Mouse (Mus musculus): ENCODE measurements at regions not wholly inside any gene's neighbourhood (a gene's known extent, or its start where the extent isn't known, plus 50 kb on each side); places are given as distances from the start of the nearest gene placed in this dataset.

- Histone ChIP-seq H3K27me3 (ENCODE audit: control insufficient read depth, insufficient read depth, low read length) (no peaks in the 10 kb centered on the region), H3K36me3 (ENCODE audit: control insufficient read depth, insufficient read depth, low read length) (no peaks in the 10 kb centered on the region), H3K4me1 (ENCODE audit: control insufficient read depth, insufficient read depth, low read length) (no peaks in the 10 kb centered on the region), H3K27ac (replicated peaks; ENCODE audit: low read depth, low read length) (no peak overlapping the region), H3K9ac (ENCODE audit: low read length) (no peak overlapping the region), H3K4me3 (ENCODE audit: low read depth, low read length) (no peak overlapping the region), H3K4me2 (ENCODE audit: low read depth, severe bottlenecking) (no peak overlapping the region), H3K9me3 (ENCODE audit: control insufficient read depth, low read length) (no peaks in the 10 kb centered on the region)
- 73% methylated on average over 9 of the region's 9 CpGs for WGBS
- ATAC-seq (ENCODE audit: insufficient number of reproducible peaks, low FRiP score, low TSS enrichment, low read depth) (no peak), DNase-seq (ENCODE audit: low spot score) (no peak)
Observed at GRCm38 (mm10) chr6:16607393-16608023, 290.7 kb downstream of the Tfec start.

DNA sequence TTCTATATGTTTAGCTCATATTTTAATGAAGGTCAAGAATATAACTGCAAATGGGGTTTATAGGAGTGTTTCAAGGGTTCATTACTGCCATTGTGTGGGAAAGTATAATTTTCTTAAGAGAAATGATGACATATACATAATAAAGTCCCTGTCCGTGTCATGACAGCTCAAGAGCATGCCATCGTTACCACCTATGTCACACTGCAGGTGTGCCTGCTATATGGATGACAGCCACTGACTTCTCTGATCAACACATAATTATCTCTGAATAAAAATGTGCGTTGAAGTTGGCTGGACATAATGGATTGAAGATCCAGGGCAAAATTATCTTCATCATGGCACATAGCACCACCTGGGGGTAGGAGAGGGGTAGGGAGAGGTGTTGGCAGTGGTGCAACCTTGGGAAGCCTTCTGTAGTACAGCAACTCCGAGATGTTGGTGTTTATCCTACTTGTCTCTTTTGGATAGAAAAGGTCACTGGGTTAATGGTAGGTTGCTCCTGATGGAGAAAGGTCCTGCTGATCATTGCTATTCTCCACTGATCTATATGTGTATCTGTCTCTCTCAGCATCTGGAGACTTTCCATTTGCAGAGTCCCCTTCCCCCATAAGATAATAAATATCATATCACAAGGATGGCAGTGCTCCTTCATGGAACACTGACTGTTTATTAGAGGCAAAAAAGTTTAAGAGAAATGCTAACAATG, 291.4 kb downstream of the Tfec start:
- H3K36me3 ChIP-seq (ENCODE audit: control insufficient read depth, insufficient read depth, low read length): no peaks in the 10 kb centered on the region
- no peaks in the 10 kb centered on the region for H3K4me1 ChIP-seq (ENCODE audit: control insufficient read depth, insufficient read depth, low read length)
- no peak for DNase-seq (ENCODE audit: low spot score)
- no peak overlapping the region for H3K27ac ChIP-seq (replicated peaks; ENCODE audit: low read depth, low read length)
- no peak for ATAC-seq (ENCODE audit: insufficient number of reproducible peaks, low FRiP score, low TSS enrichment, low read depth)
- H3K27me3 ChIP-seq (ENCODE audit: control insufficient read depth, insufficient read depth, low read length): no peaks in the 10 kb centered on the region
- no peak overlapping the region for H3K4me2 ChIP-seq (ENCODE audit: low read depth, severe bottlenecking)
- no peak overlapping the region for H3K4me3 ChIP-seq (ENCODE audit: low read depth, low read length)
- 78% methylated on average over 4 of the region's 4 CpGs for WGBS
- no peak overlapping the region for H3K9ac ChIP-seq (ENCODE audit: low read length)
- H3K9me3 ChIP-seq (ENCODE audit: control insufficient read depth, low read length): no peaks in the 10 kb centered on the region

DNA sequence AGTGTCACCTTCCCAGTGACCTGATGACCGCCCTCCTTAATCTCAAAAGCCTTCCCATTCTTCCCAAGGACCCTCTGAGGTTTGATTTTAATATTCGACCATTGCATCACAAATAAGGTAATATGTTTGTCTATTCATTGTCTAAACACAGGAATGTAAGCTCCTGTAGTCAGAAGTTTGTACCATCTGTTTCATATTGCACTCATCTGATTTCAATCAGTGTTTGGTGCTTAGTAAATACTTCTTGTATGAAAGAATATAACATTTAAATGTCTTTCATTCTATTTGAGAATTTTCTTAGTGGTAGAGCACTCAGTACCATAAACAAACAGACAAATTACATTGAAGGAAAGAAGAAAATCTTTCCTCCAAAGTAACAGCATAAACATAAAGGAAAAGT, 305.8 kb downstream of the Tfec start:
- WGBS: 83% methylated on average over 2 of the region's 2 CpGs
- Histone ChIP-seq H3K4me2 (ENCODE audit: low read depth, severe bottlenecking) (no peak overlapping the region), H3K9ac (ENCODE audit: low read length) (no peak overlapping the region), H3K27ac (replicated peaks; ENCODE audit: low read depth, low read length) (no peak overlapping the region), H3K4me1 (ENCODE audit: control insufficient read depth, insufficient read depth, low read length) (no peaks in the 10 kb centered on the region), H3K9me3 (ENCODE audit: control insufficient read depth, low read length) (no peaks in the 10 kb centered on the region), H3K36me3 (ENCODE audit: control insufficient read depth, insufficient read depth, low read length) (no peaks in the 10 kb centered on the region), H3K27me3 (ENCODE audit: control insufficient read depth, insufficient read depth, low read length) (no peaks in the 10 kb centered on the region), H3K4me3 (ENCODE audit: low read depth, low read length) (no peak overlapping the region)
- ATAC-seq (ENCODE audit: insufficient number of reproducible peaks, low FRiP score, low TSS enrichment, low read depth) (no peak), DNase-seq (ENCODE audit: low spot score) (no peak)

GRCm38 (mm10) chr6:16582302-16582701, 315.9 kb downstream of the Tfec start:
- Histone ChIP-seq H3K9me3 (ENCODE audit: control insufficient read depth, low read length) (no peaks in the 10 kb centered on the region), H3K27me3 (ENCODE audit: control insufficient read depth, insufficient read depth, low read length) (no peaks in the 10 kb centered on the region), H3K4me1 (ENCODE audit: control insufficient read depth, insufficient read depth, low read length) (no peaks in the 10 kb centered on the region), H3K27ac (replicated peaks; ENCODE audit: low read depth, low read length) (no peak overlapping the region), H3K9ac (ENCODE audit: low read length) (no peak overlapping the region), H3K4me3 (ENCODE audit: low read depth, low read length) (no peak overlapping the region), H3K36me3 (ENCODE audit: control insufficient read depth, insufficient read depth, low read length) (no peaks in the 10 kb centered on the region), H3K4me2 (ENCODE audit: low read depth, severe bottlenecking) (no peak overlapping the region)
- no peak for DNase-seq (ENCODE audit: low spot score)
- WGBS: 80% methylated on average over 7 of the region's 7 CpGs
- no peak for ATAC-seq (ENCODE audit: insufficient number of reproducible peaks, low FRiP score, low TSS enrichment, low read depth)

DNA sequence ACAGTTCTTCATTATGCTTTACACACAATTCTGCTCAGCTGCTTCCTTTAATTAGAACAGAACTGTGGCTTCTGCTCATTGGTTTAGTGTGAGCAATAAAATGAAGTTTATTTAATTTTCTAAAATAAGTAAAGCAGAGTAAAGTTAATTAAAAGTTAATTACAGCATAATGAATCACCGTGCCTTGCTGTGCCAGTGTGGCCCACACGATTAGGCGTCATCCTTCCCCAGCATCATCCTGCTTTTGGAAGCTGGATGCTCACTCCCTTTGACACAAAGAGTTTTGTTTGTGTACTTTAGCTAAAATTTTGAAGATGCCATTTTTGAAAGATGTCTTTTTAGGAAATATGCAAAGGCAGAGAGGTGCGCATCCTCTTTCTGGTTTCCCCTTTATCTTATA, 316.4 kb downstream of the Tfec start:
- DNase-seq (ENCODE audit: low spot score) (no peak), ATAC-seq (ENCODE audit: insufficient number of reproducible peaks, low FRiP score, low TSS enrichment, low read depth) (no peak)
- H3K9me3 ChIP-seq (ENCODE audit: control insufficient read depth, low read length): no peaks in the 10 kb centered on the region
- no peaks in the 10 kb centered on the region for H3K4me1 ChIP-seq (ENCODE audit: control insufficient read depth, insufficient read depth, low read length)
- H3K36me3 ChIP-seq (ENCODE audit: control insufficient read depth, insufficient read depth, low read length): no peaks in the 10 kb centered on the region
- no peak overlapping the region for H3K9ac ChIP-seq (ENCODE audit: low read length)
- WGBS: 59% methylated on average over 4 of the region's 4 CpGs
- no peak overlapping the region for H3K4me3 ChIP-seq (ENCODE audit: low read depth, low read length)
- no peak overlapping the region for H3K27ac ChIP-seq (replicated peaks; ENCODE audit: low read depth, low read length)
- no peak overlapping the region for H3K4me2 ChIP-seq (ENCODE audit: low read depth, severe bottlenecking)
- no peaks in the 10 kb centered on the region for H3K27me3 ChIP-seq (ENCODE audit: control insufficient read depth, insufficient read depth, low read length)

DNA sequence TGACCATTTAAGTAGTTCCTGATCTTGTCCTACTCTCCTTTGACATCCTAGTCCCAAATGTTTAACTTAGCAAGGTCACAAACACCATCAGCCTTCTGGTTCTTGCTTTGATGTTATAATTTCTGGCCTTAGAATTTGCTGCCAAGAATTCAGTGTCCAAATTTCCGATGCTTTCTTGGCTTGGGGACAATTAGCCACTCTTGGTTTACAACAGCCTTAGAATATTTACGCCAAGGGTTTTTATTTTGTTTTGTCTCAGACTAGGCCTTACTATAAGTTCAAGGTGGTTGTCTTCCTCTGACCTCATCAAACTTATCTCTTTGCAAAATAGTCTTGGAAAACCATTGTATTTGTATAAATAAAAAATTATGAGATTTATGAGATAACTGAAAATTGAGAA, 322.4 kb downstream of the Tfec start:
- Histone ChIP-seq H3K36me3 (ENCODE audit: control insufficient read depth, insufficient read depth, low read length) (no peaks in the 10 kb centered on the region), H3K4me1 (ENCODE audit: control insufficient read depth, insufficient read depth, low read length) (peaks cover 5% of the 10 kb centered on the region; the same call in 1 of the 2 replicates), H3K27ac (replicated peaks; ENCODE audit: low read depth, low read length) (no peak overlapping the region), H3K9ac (ENCODE audit: low read length) (no peak overlapping the region), H3K27me3 (ENCODE audit: control insufficient read depth, insufficient read depth, low read length) (no peaks in the 10 kb centered on the region), H3K4me2 (ENCODE audit: low read depth, severe bottlenecking) (no peak overlapping the region), H3K9me3 (ENCODE audit: control insufficient read depth, low read length) (no peaks in the 10 kb centered on the region), H3K4me3 (ENCODE audit: low read depth, low read length) (no peak overlapping the region)
- WGBS: 87% methylated on average over 2 of the region's 2 CpGs
- DNase-seq (ENCODE audit: low spot score) (no peak), ATAC-seq (ENCODE audit: insufficient number of reproducible peaks, low FRiP score, low TSS enrichment, low read depth) (no peak)

- H3K4me1 ChIP-seq (ENCODE audit: control insufficient read depth, insufficient read depth, low read length): peaks cover 5% of the 10 kb centered on the region; the same call in 1 of the 2 replicates
- DNase-seq (ENCODE audit: low spot score) (no peak), ATAC-seq (ENCODE audit: insufficient number of reproducible peaks, low FRiP score, low TSS enrichment, low read depth) (no peak)
- no peaks in the 10 kb centered on the region for H3K36me3 ChIP-seq (ENCODE audit: control insufficient read depth, insufficient read depth, low read length)
- no peak overlapping the region for H3K4me3 ChIP-seq (ENCODE audit: low read depth, low read length)
- H3K27ac ChIP-seq (replicated peaks; ENCODE audit: low read depth, low read length): no peak overlapping the region
- H3K9ac ChIP-seq (ENCODE audit: low read length): no peak overlapping the region
- no peaks in the 10 kb centered on the region for H3K9me3 ChIP-seq (ENCODE audit: control insufficient read depth, low read length)
- 20% methylated on average over 6 of the region's 6 CpGs for WGBS
- no peaks in the 10 kb centered on the region for H3K27me3 ChIP-seq (ENCODE audit: control insufficient read depth, insufficient read depth, low read length)
- no peak overlapping the region for H3K4me2 ChIP-seq (ENCODE audit: low read depth, severe bottlenecking)
Observed at GRCm38 (mm10) chr6:16572828-16573227, 325.4 kb downstream of the Tfec start.

GRCm38 (mm10) chr6:16551945-16552673, 346.1 kb downstream of the Tfec start:
- H3K27me3 ChIP-seq (ENCODE audit: control insufficient read depth, insufficient read depth, low read length): no peaks in the 10 kb centered on the region
- no peak overlapping the region for H3K4me3 ChIP-seq (ENCODE audit: low read depth, low read length)
- DNase-seq (ENCODE audit: low spot score): no peak
- WGBS: 37% methylated on average over 7 of the region's 7 CpGs
- H3K4me1 ChIP-seq (ENCODE audit: control insufficient read depth, insufficient read depth, low read length): peaks cover 14% of the 10 kb centered on the region
- ATAC-seq (ENCODE audit: insufficient number of reproducible peaks, low FRiP score, low TSS enrichment, low read depth): peak; percentile 74
- H3K9me3 ChIP-seq (ENCODE audit: control insufficient read depth, low read length): no peaks in the 10 kb centered on the region
- H3K36me3 ChIP-seq (ENCODE audit: control insufficient read depth, insufficient read depth, low read length): no peaks in the 10 kb centered on the region
- H3K27ac ChIP-seq (replicated peaks; ENCODE audit: low read depth, low read length): no peak overlapping the region
- H3K4me2 ChIP-seq (ENCODE audit: low read depth, severe bottlenecking): no peak overlapping the region
- H3K9ac ChIP-seq (ENCODE audit: low read length): no peak overlapping the region
